Mouse (Mus musculus): Measurements from ENCODE around the gene Lsm3. TPM values are rescaled to one million over a fixed set of nuclear protein-coding genes. Genes with fewer than 3 reads are reported as not detected.
A peak's percentile ranks its signal among the peaks of the same experiment; 100 is the strongest.

Gene Lsm3
- total RNA-seq, 2 experiments from 2014 or later, result 35.0 to 41.3 TPM

- intact Hi-C loops (cut with DNase I), result no loop called here
- DNase-seq (ENCODE audit: low spot score in 2 of 2), result no peak
Observed at GRCm38 (mm10) chr6:91506036-91506435, 9.7 kb upstream of the Lsm3 start.

GRCm38 (mm10) chr6:91508041-91508440 lies 7.7 kb upstream of the Lsm3 start:
- intact Hi-C loops (cut with DNase I), result no loop called here

GRCm38 (mm10) chr6:91509326-91509725 lies 6.4 kb upstream of the Lsm3 start:
- intact Hi-C loops (cut with DNase I), result no loop called here
- peak; percentile 42 to 47 for DNase-seq (ENCODE audit: low spot score in 2 of 2)

More at GRCm38 (mm10) chr6:91508041-91508440, 7.7 kb upstream of the Lsm3 start:
- no peak for DNase-seq (ENCODE audit: low spot score in 2 of 2)

GRCm38 (mm10) chr6:91510211-91510610 lies 5.5 kb upstream of the Lsm3 start:
- intact Hi-C loops (cut with DNase I), result no loop called here

GRCm38 (mm10) chr6:91514135-91514534 lies 1.6 kb upstream of the Lsm3 start:
- DNase-seq (ENCODE audit: low spot score in 2 of 2), result no peak
- intact Hi-C loops (cut with DNase I), result no loop called here

More at GRCm38 (mm10) chr6:91510211-91510610, 5.5 kb upstream of the Lsm3 start:
- DNase-seq (ENCODE audit: low spot score in 2 of 2), result no peak

GRCm38 (mm10) chr6:91514737-91515362 lies 878 bp upstream of the Lsm3 start:
- no peak for DNase-seq (ENCODE audit: low spot score in 2 of 2)
- intact Hi-C loops (cut with DNase I), result loop anchor here (5.0 kb wide), 2 partner anchors 43 to 172 kb away; partner anchors contain the start of genes Chchd4 and Tmem43

- intact Hi-C loops (cut with DNase I), result loop anchor here (5.0 kb wide), 2 partner anchors 46 to 169 kb away; partner anchors contain the start of genes Chchd4 and Tmem43
Observed at GRCm38 (mm10) chr6:91518454-91519020, 2.8 kb downstream of the Lsm3 start.

GRCm38 (mm10) chr6:91522816-91523215 lies 7.1 kb downstream of the Lsm3 start:
- DNase-seq (ENCODE audit: low spot score in 2 of 2), result no peak
- intact Hi-C loops (cut with DNase I), result loop anchor here (10.0 kb wide), 1 partner anchor 322 kb away; no protein-coding TSS in a partner anchor

More at GRCm38 (mm10) chr6:91518454-91519020, 2.8 kb downstream of the Lsm3 start:
- DNase-seq (ENCODE audit: low spot score in 2 of 2), result peak; percentile 47 to 50

- no peak for DNase-seq (ENCODE audit: low spot score in 2 of 2)
- intact Hi-C loops (cut with DNase I), result loop anchor here (5.0 to 10.0 kb wide), 2 partner anchors 217 to 319 kb away; no protein-coding TSS in a partner anchor
Observed at GRCm38 (mm10) chr6:91525544-91525943, 9.8 kb downstream of the Lsm3 start.

GRCm38 (mm10) chr6:91527227-91527860 lies 11.6 kb downstream of the Lsm3 start:
- no peak for DNase-seq (ENCODE audit: low spot score in 2 of 2)
- intact Hi-C loops (cut with DNase I), result loop anchor here (5.0 to 10.0 kb wide), 2 partner anchors 215 to 317 kb away; no protein-coding TSS in a partner anchor

- intact Hi-C loops (cut with DNase I), result loop anchor here (5.0 to 10.0 kb wide), 2 partner anchors 214 to 317 kb away; no protein-coding TSS in a partner anchor
- no peak for DNase-seq (ENCODE audit: low spot score in 2 of 2)
Observed at GRCm38 (mm10) chr6:91528265-91528664, 12.5 kb downstream of the Lsm3 start.

- intact Hi-C loops (cut with DNase I), result no loop called here
Observed at GRCm38 (mm10) chr6:91530673-91531072, 14.9 kb downstream of the Lsm3 start.

GRCm38 (mm10) chr6:91531276-91531675 lies 15.5 kb downstream of the Lsm3 start:
- intact Hi-C loops (cut with DNase I), result no loop called here
- no peak for DNase-seq (ENCODE audit: low spot score in 2 of 2)

More at GRCm38 (mm10) chr6:91530673-91531072, 14.9 kb downstream of the Lsm3 start:
- no peak for DNase-seq (ENCODE audit: low spot score in 2 of 2)

- DNase-seq (ENCODE audit: low spot score in 2 of 2), result no peak
- intact Hi-C loops (cut with DNase I), result no loop called here
Observed at GRCm38 (mm10) chr6:91532661-91533060, 16.9 kb downstream of the Lsm3 start.

GRCm38 (mm10) chr6:91533359-91533758 lies 17.6 kb downstream of the Lsm3 start:
- intact Hi-C loops (cut with DNase I), result no loop called here
- DNase-seq (ENCODE audit: low spot score in 2 of 2), result no peak

GRCm38 (mm10) chr6:91533771-91534170 lies 18.0 kb downstream of the Lsm3 start:
- intact Hi-C loops (cut with DNase I), result no loop called here
- DNase-seq (ENCODE audit: low spot score in 2 of 2), result no peak

- DNase-seq (ENCODE audit: low spot score in 2 of 2), result no peak
- intact Hi-C loops (cut with DNase I), result no loop called here
Observed at GRCm38 (mm10) chr6:91534268-91534667, 18.5 kb downstream of the Lsm3 start.

- intact Hi-C loops (cut with DNase I), result no loop called here
- DNase-seq (ENCODE audit: low spot score in 2 of 2), result no peak
Observed at GRCm38 (mm10) chr6:91535231-91535630, 19.5 kb downstream of the Lsm3 start.

GRCm38 (mm10) chr6:91536047-91536765 lies 20.5 kb downstream of the Lsm3 start:
- intact Hi-C loops (cut with DNase I), result no loop called here
- no peak for DNase-seq (ENCODE audit: low spot score in 2 of 2)

- intact Hi-C loops (cut with DNase I), result no loop called here
- DNase-seq (ENCODE audit: low spot score in 2 of 2), result no peak
Observed at GRCm38 (mm10) chr6:91541276-91541675, 25.5 kb downstream of the Lsm3 start.

Data from left cerebral cortex, postnatal 36 days (tissue).